Mouse (Mus musculus) liver, embryonic 13.5 days (tissue): ENCODE measurements around the gene Fli1. TPM values are rescaled to one million over a fixed set of nuclear protein-coding genes. Genes with fewer than 3 reads are reported as not detected.

ENCODE experiments used
- ATAC-seq: fragments of 200-750 bp; cut with Nextera tagmentation; 2 replicates; pipeline ENCODE4 v1.8.0; 2017; ENCODE audit warnings: low read depth, mild to moderate bottlenecking, moderate number of reproducible peaks, moderate library complexity
- DNase-seq: peaks from one replicate; pipeline ENCODE4 v3.0.0; 2022
- H3K27ac ChIP-seq: fragments of 300-500 bp; sonication (generic); 2 replicates; pipeline ENCODE4 v1.5.1; 2015; ENCODE audit warnings: moderate library complexity, mild to moderate bottlenecking, inconsistent platforms
- H3K27me3 ChIP-seq: fragments of 300-500 bp; sonication (generic); 2 replicates; pipeline ENCODE4 v1.6.1; 2015; ENCODE audit warnings: mild to moderate bottlenecking, inconsistent platforms
- H3K36me3 ChIP-seq: fragments of 300-500 bp; sonication (generic); 2 replicates; pipeline ENCODE4 v1.6.1; 2015; ENCODE audit warnings: mild to moderate bottlenecking, inconsistent platforms
- H3K4me1 ChIP-seq: fragments of 300-500 bp; sonication (generic); replicated peaks from 2 replicates; pipeline ENCODE4 v1.6.1; 2015; ENCODE audit warnings: inconsistent platforms
- H3K4me2 ChIP-seq: fragments of 300-500 bp; sonication (generic); 2 replicates; pipeline ENCODE4 v1.6.1; 2015; ENCODE audit warnings: inconsistent platforms, mild to moderate bottlenecking, moderate library complexity
- H3K4me3 ChIP-seq: fragments of 300-500 bp; sonication (generic); replicated peaks from 2 replicates; pipeline ENCODE4 v1.5.1; 2015; ENCODE audit warnings: mild to moderate bottlenecking, inconsistent platforms
- H3K9ac ChIP-seq: fragments of 300-500 bp; sonication (generic); 2 replicates; pipeline ENCODE4 v1.6.1; 2015; ENCODE audit warnings: mild to moderate bottlenecking, inconsistent platforms
- H3K9me3 ChIP-seq: fragments of 300-500 bp; sonication (generic); replicated peaks from 2 replicates; pipeline ENCODE4 v1.6.1; 2016; ENCODE audit warnings: inconsistent platforms
- WGBS: fragments of 180-500 bp; shearing (Covaris S2); methylation state at CpG from one replicate; pipeline ENCODE4 v1.1.7; 2015; ENCODE audit not compliant: insufficient replicate concordance; 5-methylcytosine and 5-hydroxymethylcytosine counted together
- polyA plus RNA-seq: library from polyadenylated mRNA; unstranded; fragments of >200 nt; fragmentation: Nextera tagmentation; extraction: Ambion mirVana; gene quantifications from 2 replicates; pipeline ENCODE4 v1.2.1, GENCODE M21; 2015

Gene Fli1
- polyA plus RNA-seq, 1 experiment from 2014 or later = 9.1 TPM

GRCm38 (mm10) chr9:32445789-32446188 is 96.9 kb downstream of the Fli1 start:
- no peaks in the 10 kb centered on the region for H3K27me3 ChIP-seq
- H3K9me3 ChIP-seq = no peaks in the 10 kb centered on the region
- ATAC-seq = no peak
- no peaks in the 10 kb centered on the region for H3K4me1 ChIP-seq
- WGBS = 44% methylated on average over 3 of the region's 3 CpGs
- H3K4me2 ChIP-seq = no peak overlapping the region
- H3K4me3 ChIP-seq = no peak overlapping the region
- H3K36me3 ChIP-seq = no peaks in the 10 kb centered on the region
- H3K27ac ChIP-seq = no peak overlapping the region
- DNase-seq = no peak
- no peak overlapping the region for H3K9ac ChIP-seq

- no peak for DNase-seq
- Histone ChIP-seq H3K4me2 (no peak overlapping the region), H3K4me1 (no peaks in the 10 kb centered on the region), H3K36me3 (no peaks in the 10 kb centered on the region), H3K27ac (no peak overlapping the region), H3K4me3 (no peak overlapping the region), H3K9ac (no peak overlapping the region), H3K9me3 (no peaks in the 10 kb centered on the region), H3K27me3 (no peaks in the 10 kb centered on the region)
- no peak for ATAC-seq
- 57% methylated on average over 6 of the region's 6 CpGs for WGBS
Observed at GRCm38 (mm10) chr9:32444453-32445201, 98.0 kb downstream of the Fli1 start.

GRCm38 (mm10) chr9:32443817-32444216 is 98.8 kb downstream of the Fli1 start:
- no peaks in the 10 kb centered on the region for H3K27me3 ChIP-seq
- H3K27ac ChIP-seq = no peak overlapping the region
- H3K9me3 ChIP-seq = no peaks in the 10 kb centered on the region
- no peaks in the 10 kb centered on the region for H3K4me1 ChIP-seq
- no peak for DNase-seq
- no peak overlapping the region for H3K4me3 ChIP-seq
- 72% methylated on average over 6 of the region's 6 CpGs for WGBS
- ATAC-seq = no peak
- no peak overlapping the region for H3K4me2 ChIP-seq
- H3K36me3 ChIP-seq = no peaks in the 10 kb centered on the region
- no peak overlapping the region for H3K9ac ChIP-seq

GRCm38 (mm10) chr9:32443115-32443514 is 99.5 kb downstream of the Fli1 start:
- WGBS = 53% methylated on average over 3 of the region's 3 CpGs
- Histone ChIP-seq H3K4me3 (no peak overlapping the region), H3K27me3 (no peaks in the 10 kb centered on the region)

GRCm38 (mm10) chr9:32434241-32435213 is 108.1 kb downstream of the Fli1 start:
- ATAC-seq = no peak
- H3K9me3 ChIP-seq = no peaks in the 10 kb centered on the region
- no peak for DNase-seq
- no peaks in the 10 kb centered on the region for H3K4me1 ChIP-seq
- WGBS = 69% methylated on average over 19 of the region's 19 CpGs
- no peak overlapping the region for H3K4me3 ChIP-seq
- no peaks in the 10 kb centered on the region for H3K36me3 ChIP-seq
- no peak overlapping the region for H3K9ac ChIP-seq
- no peak overlapping the region for H3K27ac ChIP-seq
- no peaks in the 10 kb centered on the region for H3K27me3 ChIP-seq
- no peak overlapping the region for H3K4me2 ChIP-seq

More at GRCm38 (mm10) chr9:32443115-32443514, 99.5 kb downstream of the Fli1 start:
- no peaks in the 10 kb centered on the region for H3K4me1 ChIP-seq
- no peak overlapping the region for H3K4me2 ChIP-seq
- H3K9me3 ChIP-seq = no peaks in the 10 kb centered on the region
- ATAC-seq (no peak), DNase-seq (no peak)
- no peaks in the 10 kb centered on the region for H3K36me3 ChIP-seq
- no peak overlapping the region for H3K9ac ChIP-seq
- H3K27ac ChIP-seq = no peak overlapping the region

- Histone ChIP-seq H3K27ac (no peak overlapping the region), H3K9ac (no peak overlapping the region), H3K36me3 (no peaks in the 10 kb centered on the region), H3K27me3 (no peaks in the 10 kb centered on the region), H3K4me3 (no peak overlapping the region), H3K9me3 (no peaks in the 10 kb centered on the region), H3K4me2 (no peak overlapping the region), H3K4me1 (no peaks in the 10 kb centered on the region)
- no peak for DNase-seq
- 75% methylated on average over 3 of the region's 3 CpGs for WGBS
- ATAC-seq = no peak
Observed at GRCm38 (mm10) chr9:32431061-32431460, 111.6 kb downstream of the Fli1 start.

GRCm38 (mm10) chr9:32425321-32425720 is 117.3 kb downstream of the Fli1 start:
- H3K9me3 ChIP-seq = no peaks in the 10 kb centered on the region
- no peak overlapping the region for H3K4me3 ChIP-seq
- no peak for DNase-seq
- 73% methylated on average over 7 of the region's 7 CpGs for WGBS
- no peaks in the 10 kb centered on the region for H3K27me3 ChIP-seq
- H3K4me2 ChIP-seq = no peak overlapping the region
- H3K36me3 ChIP-seq = peaks cover 7% of the 10 kb centered on the region; the same call in 1 of the 2 replicates
- H3K27ac ChIP-seq = no peak overlapping the region
- ATAC-seq = no peak
- H3K4me1 ChIP-seq = no peaks in the 10 kb centered on the region
- H3K9ac ChIP-seq = no peak overlapping the region

- H3K9ac ChIP-seq = no peak overlapping the region
Observed at GRCm38 (mm10) chr9:32420711-32421110, 122.0 kb downstream of the Fli1 start.

GRCm38 (mm10) chr9:32417466-32418116 is 125.1 kb downstream of the Fli1 start:
- Histone ChIP-seq H3K4me2 (no peak overlapping the region), H3K9ac (no peak overlapping the region), H3K27me3 (no peaks in the 10 kb centered on the region), H3K9me3 (no peaks in the 10 kb centered on the region), H3K36me3 (no peaks in the 10 kb centered on the region), H3K4me1 (no peaks in the 10 kb centered on the region), H3K4me3 (no peak overlapping the region), H3K27ac (no peak overlapping the region)
- ATAC-seq (no peak), DNase-seq (no peak)
- WGBS = 56% methylated on average over 8 of the region's 8 CpGs

More at GRCm38 (mm10) chr9:32420711-32421110, 122.0 kb downstream of the Fli1 start:
- H3K4me2 ChIP-seq = no peak overlapping the region
- no peak overlapping the region for H3K4me3 ChIP-seq
- H3K27ac ChIP-seq = no peak overlapping the region
- no peaks in the 10 kb centered on the region for H3K27me3 ChIP-seq
- H3K4me1 ChIP-seq = no peaks in the 10 kb centered on the region
- DNase-seq = no peak
- ATAC-seq = no peak
- peaks cover 7% of the 10 kb centered on the region; the same call in 1 of the 2 replicates for H3K36me3 ChIP-seq
- H3K9me3 ChIP-seq = no peaks in the 10 kb centered on the region

- no peak overlapping the region for H3K4me2 ChIP-seq
- 58% methylated on average over 3 of the region's 3 CpGs for WGBS
- H3K27me3 ChIP-seq = no peaks in the 10 kb centered on the region
- no peak overlapping the region for H3K4me3 ChIP-seq
- H3K4me1 ChIP-seq = no peaks in the 10 kb centered on the region
- H3K9me3 ChIP-seq = no peaks in the 10 kb centered on the region
- no peak overlapping the region for H3K27ac ChIP-seq
- DNase-seq (no peak), ATAC-seq (no peak)
- no peaks in the 10 kb centered on the region for H3K36me3 ChIP-seq
- no peak overlapping the region for H3K9ac ChIP-seq
Observed at GRCm38 (mm10) chr9:32415952-32416351, 126.7 kb downstream of the Fli1 start.

GRCm38 (mm10) chr9:32414956-32415355 is 127.7 kb downstream of the Fli1 start:
- H3K9ac ChIP-seq = no peak overlapping the region
- DNase-seq (no peak), ATAC-seq (no peak)
- H3K4me1 ChIP-seq = no peaks in the 10 kb centered on the region
- no peaks in the 10 kb centered on the region for H3K9me3 ChIP-seq
- H3K4me2 ChIP-seq = no peak overlapping the region
- WGBS = 52% methylated on average over 1 of the region's 1 CpGs
- H3K36me3 ChIP-seq = no peaks in the 10 kb centered on the region
- H3K27ac ChIP-seq = no peak overlapping the region
- H3K27me3 ChIP-seq = peaks cover 8% of the 10 kb centered on the region
- no peak overlapping the region for H3K4me3 ChIP-seq
